Mouse (Mus musculus): ENCODE results near the gene Hypk.
A peak's percentile ranks its signal among the peaks of the same experiment; 100 is the strongest.

DNA sequence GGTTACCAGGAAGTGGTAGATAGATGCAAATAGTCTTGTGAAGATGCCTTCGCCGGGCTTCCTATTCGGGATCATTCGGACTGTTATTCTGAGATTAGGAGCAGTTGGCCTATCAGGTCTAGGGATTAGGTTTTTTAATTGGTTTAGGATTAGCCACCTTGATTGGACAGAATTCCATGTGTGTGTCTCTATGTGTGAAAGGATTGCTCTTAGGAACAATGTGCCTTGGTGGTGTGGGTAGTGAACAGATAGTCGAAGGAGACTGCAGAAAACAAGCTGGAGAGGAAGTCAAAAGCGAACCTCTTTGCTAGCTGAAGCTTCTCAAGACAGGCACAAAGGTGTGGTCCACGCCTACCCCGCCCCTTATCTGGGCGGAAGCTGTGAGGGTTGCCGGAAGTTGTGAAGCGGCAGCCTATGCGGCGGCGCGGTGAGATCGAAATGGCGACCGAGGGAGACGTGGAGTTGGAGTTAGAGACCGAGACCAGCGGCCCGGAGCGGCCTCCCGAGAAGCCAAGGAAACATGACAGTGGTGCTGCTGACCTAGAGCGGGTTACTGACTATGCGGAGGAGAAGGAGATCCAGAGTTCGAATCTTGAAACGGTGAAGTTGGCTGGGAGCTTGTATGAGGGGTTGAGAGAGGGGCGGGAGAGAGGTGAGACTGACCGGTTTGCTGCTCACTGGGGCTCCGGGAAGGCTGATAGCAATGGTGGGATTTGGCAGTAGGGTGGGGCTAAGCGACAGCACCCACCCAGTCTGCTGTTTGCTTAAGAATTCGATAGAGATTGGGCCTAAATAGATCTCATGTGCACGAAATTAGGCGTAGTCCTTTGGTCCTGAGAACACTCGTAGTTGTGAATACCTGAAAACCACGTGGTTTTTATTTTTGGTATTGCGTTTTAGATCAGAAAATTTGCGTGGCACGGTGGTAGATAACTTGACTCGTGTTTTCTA lies 3.9 kb downstream of the Hypk start, which contains the start of gene Serinc4:
- no peak for TF ChIP-seq CTCF (IDR thresholded peaks at IDR 0.05; ENCODE audit: low read depth, low read length)
- TF ChIP-seq POLR2A (IDR thresholded peaks at IDR 0.05; ENCODE audit: extremely low read depth, insufficient read depth, low read length) = peak; percentile 63
